Mouse (Mus musculus): ENCODE measurements around the gene Klhl35.
A peak's percentile ranks its signal among the peaks of the same experiment; 100 is the strongest.
"Not testable (repeated sequence)": the region's sequence is repeated elsewhere in the genome, so short reads cannot be mapped to it uniquely, and the experiment has no call there.

Gene Klhl35

DNA sequence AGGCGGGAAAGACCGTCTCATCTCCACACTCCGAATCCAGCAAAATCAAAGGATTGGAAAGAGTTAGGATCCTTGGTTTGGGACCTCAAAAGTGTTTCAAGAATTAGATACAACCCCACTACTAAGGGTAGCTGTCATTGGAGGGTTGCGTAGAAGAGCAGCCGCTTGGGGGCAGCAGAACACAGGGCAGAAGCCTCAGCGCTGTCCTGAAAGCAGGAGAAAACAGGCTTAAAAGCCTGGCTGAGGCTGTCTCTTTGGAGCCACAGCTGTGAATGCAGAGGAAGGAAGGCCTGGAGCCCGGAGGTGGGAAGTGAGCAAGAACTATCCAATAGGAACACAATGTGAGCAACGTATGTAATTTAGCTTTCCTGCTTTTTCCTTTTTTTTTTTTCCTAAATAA lies 34.4 kb downstream of the Klhl35 start:
- peak; percentile 91 for DNase-seq (ENCODE audit: low spot score)

DNA sequence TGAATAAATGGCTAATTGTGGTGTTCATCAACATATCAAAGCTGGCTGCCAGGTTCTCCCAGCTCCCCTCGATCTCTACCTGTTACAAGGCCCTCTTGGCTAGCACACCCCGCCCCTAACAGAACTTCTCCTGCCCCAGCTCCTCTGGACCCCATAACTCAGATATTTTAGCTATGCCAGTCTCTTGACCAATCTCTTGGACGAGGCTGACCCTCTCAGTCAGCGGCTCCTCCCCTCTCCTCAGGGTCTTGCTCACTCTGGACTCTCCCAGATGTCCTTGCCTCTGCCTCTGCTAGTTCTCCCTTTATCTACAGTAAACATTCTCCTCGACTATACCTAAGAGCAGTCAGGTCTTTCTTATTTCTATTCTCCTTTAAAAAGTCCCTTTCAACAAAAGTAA lies 34.9 kb downstream of the Klhl35 start:
- DNase-seq (ENCODE audit: low spot score), result no peak

- DNase-seq (ENCODE audit: low spot score), result no peak
Measured at GRCm38 (mm10) chr7:99501148-99501547, 35.3 kb downstream of the Klhl35 start.

DNA sequence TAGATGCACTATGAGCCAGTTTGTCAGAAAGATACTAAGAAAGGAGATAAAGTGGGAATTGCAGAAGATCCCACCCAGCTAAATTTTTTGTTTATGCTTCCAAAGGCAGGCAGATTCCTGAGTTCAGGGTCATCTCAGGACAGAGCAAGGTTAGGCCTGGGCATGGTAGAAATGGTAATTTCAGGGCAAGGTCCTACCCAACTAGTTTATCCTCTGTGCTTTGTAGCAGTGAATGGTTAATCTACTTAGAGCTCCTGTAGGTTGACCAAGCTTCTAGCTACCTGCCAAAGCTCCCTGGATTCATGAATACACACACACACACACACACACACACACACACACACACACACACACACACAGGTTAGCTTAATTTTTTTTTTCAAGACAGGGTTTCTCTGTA lies 38.8 kb downstream of the Klhl35 start:
- no peak for DNase-seq (ENCODE audit: low spot score)

DNA sequence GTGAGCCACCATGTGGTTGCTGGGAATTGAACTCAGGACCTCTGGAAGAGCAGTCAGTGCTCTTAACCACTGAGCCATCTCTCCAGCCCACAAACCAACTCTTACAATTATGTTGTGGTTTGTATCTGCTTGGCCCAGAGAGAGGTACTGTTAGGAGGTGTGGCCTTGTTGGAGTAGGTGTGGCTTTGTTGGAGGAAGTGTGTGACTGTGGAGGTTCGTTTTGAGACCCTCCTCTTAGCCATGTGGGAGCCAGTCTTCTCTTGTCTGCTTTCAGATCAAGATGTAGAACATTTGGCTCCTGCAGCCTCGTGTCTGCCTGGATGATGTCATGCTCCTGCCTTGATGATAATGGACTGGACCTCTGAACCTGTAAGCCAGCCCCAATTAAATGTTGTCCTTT lies 42.4 kb downstream of the Klhl35 start:
- DNase-seq (ENCODE audit: low spot score), result not testable (repeated sequence)

GRCm38 (mm10) chr7:99510087-99510501 lies 44.3 kb downstream of the Klhl35 start:
- DNase-seq (ENCODE audit: low spot score), result peak; percentile 55

DNA sequence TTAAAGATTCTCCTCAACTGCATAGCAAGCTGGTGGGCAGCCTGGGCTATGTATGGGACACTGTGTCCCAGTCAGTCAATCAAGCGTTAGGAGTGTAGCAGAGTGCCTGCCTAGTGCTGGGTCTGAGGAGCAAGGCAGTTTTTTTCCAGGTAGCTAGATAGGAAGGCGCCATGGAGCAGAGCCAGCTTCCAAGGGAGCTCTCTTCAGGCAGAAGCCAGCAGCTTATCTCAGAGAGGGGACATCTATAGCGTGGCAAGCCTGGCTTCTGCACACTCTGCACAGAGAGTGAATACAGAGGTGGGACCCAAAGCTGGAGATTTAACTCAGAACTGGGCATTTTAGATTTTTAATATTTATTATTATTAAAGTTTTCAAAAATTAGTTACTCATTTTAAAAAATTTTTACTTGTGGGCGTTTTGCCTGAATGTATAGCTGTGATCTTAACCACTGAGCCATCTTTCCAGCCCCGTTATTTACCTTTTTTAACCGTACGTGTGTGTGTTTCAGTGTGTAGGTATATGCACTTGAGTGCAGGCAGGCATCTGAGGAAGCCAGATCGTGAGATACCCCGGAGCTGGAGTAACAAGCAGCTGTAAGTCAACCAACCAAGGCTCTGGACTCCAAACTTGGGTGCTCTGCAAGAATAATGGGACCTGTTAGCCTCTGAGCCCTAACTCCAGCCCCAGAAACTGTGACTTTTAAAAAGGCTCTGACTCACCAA lies 50.4 kb downstream of the Klhl35 start:
- no peak for DNase-seq (ENCODE audit: low spot score)

GRCm38 (mm10) chr7:99516814-99517157 lies 51.0 kb downstream of the Klhl35 start:
- DNase-seq (ENCODE audit: low spot score), result no peak

GRCm38 (mm10) chr7:99518954-99519644 lies 53.3 kb downstream of the Klhl35 start:
- no peak for DNase-seq (ENCODE audit: low spot score)

DNA sequence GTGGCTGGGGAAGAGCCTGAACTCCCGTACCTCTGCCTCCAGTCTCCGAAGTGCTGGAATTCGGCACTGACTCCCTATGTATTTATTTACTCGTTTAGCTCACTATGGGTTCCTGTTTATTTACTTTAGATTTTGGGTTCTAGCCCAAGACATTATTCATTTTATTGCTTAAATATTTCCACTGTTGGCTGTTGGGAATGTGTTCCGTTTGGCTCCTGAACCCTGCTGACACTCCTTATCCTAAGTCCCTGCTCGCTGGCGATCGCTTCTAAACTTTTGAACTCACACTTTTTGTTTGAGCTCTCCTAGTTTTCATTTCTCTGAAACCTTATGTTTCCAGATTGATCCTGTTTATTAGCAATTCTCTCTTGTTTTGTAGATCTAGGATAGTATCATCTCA lies 57.3 kb downstream of the Klhl35 start:
- no peak for DNase-seq (ENCODE audit: low spot score)
